Comparison of ENCODE assay signal across 8 mouse cellular contexts in the genomic region with DNA sequence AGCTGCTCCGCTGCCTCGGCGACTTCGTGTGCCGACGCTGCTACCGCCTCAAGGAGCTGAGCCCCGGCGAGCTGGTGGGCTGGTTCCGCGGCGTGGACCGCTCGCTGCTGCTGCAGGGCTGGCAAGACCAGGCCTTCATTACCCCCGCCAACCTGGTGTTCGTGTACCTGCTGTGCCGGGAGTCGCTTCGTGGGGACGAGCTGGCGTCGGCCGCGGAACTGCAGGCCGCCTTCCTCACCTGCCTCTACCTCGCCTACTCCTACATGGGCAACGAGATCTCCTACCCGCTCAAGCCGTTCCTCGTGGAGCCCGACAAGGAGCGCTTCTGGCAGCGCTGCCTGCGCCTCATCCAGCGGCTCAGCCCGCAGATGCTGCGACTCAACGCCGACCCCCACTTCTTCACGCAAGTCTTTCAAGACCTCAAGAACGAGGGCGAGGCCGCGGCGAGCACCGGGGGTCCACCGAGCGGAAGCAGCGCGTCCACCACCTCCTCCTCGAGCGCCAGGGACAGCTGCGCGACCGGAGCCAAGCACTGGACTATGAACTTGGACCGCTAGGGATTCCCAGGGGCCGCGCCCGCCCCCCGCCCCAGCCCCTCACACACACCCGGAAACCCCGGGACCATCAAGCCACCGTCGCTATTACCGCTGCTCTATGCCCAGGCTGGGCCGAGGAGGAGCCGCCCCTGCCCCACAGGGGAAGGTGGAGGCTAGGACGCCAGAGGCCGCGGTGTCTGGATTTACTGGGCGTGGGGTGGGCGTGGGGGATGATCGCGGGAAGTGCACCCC. TPM values are rescaled to one million over a fixed set of nuclear protein-coding genes. Genes with fewer than 3 reads are reported as not detected.
DNase-seq lines count a peak whose midpoint lies in the region; ATAC-seq and TF ChIP-seq lines count a peak whose summit lies in the region.

No protein-coding gene starts in this region.

- H3K4me1 ChIP-seq in heart, embryonic 12.5 days (replicated peaks), result peaks cover 28% of the 10 kb centered on the region
- peaks cover 13% of the 10 kb centered on the region; the same call in 1 of the 2 replicates for H3K4me1 ChIP-seq in thymus, adult 2 months (replicated peaks; ENCODE audit: control insufficient read depth, insufficient read depth, low read length)
- peaks cover 68% of the 10 kb centered on the region for H3K4me1 ChIP-seq in forebrain, embryonic 12.5 days
- peaks cover 30% of the 10 kb centered on the region for H3K4me1 ChIP-seq in limb, embryonic 13.5 days

- H3K36me3 ChIP-seq in heart, embryonic 12.5 days, result no peaks in the 10 kb centered on the region
- H3K36me3 ChIP-seq in thymus, adult 2 months (ENCODE audit: control insufficient read depth, insufficient read depth, low read length), result no peaks in the 10 kb centered on the region
- H3K36me3 ChIP-seq in forebrain, embryonic 12.5 days (replicated peaks), result no peaks in the 10 kb centered on the region
- no peaks in the 10 kb centered on the region for H3K36me3 ChIP-seq in limb, embryonic 13.5 days

- peak overlapping the region; percentile 68 for H3K4me3 ChIP-seq in heart, embryonic 12.5 days
- H3K4me3 ChIP-seq in thymus, adult 2 months (ENCODE audit: control insufficient read depth, insufficient read depth, low read length), result 0 out of 2 replicates have a peak overlapping the region, but pooled peaks have one; percentile 1
- peak overlapping the region; percentile 65 for H3K4me3 ChIP-seq in forebrain, embryonic 12.5 days (replicated peaks)
- peak overlapping the region; percentile 72 for H3K4me3 ChIP-seq in limb, embryonic 13.5 days

- TF ChIP-seq CTCF in thymus, adult 2 months (IDR thresholded peaks at IDR 0.05; ENCODE audit: borderline replicate concordance, control insufficient read depth, extremely low read depth, insufficient read depth, low read length, poor library complexity), result no peak

- under 1% methylated on average over 74 of the region's 74 CpGs for WGBS in heart, embryonic 12.5 days
- 4% methylated on average over 73 of the region's 74 CpGs for WGBS in thymus, adult 2 months
- WGBS in forebrain, embryonic 12.5 days, result 1% methylated on average over 70 of the region's 74 CpGs
- under 1% methylated on average over 72 of the region's 74 CpGs for WGBS in limb, embryonic 13.5 days

- peak overlapping the region; percentile 98 for H3K4me2 ChIP-seq in heart, embryonic 12.5 days
- peak overlapping the region; percentile 94 for H3K4me2 ChIP-seq in forebrain, embryonic 12.5 days
- peak overlapping the region; percentile 97 for H3K4me2 ChIP-seq in limb, embryonic 13.5 days (replicated peaks)

- intact Hi-C loops in heart, postnatal 36 days (cut with DNase I), result no loop called here

- no peak for TF ChIP-seq POLR2A in thymus, adult 2 months (IDR thresholded peaks at IDR 0.05; ENCODE audit: control insufficient read depth, extremely low read depth, insufficient read depth, low read length, poor library complexity)

- H3K9ac ChIP-seq in heart, embryonic 12.5 days, result 0 out of 2 replicates have a peak overlapping the region, but pooled peaks have one; percentile 67
- peak overlapping the region; percentile 84 for H3K9ac ChIP-seq in forebrain, embryonic 12.5 days
- H3K9ac ChIP-seq in limb, embryonic 13.5 days, result no peak overlapping the region

- no peak for DNase-seq in heart, postnatal 36 days
- DNase-seq in thymus, adult 2 months, result peak; percentile 6
- DNase-seq in thymus, adult 18-20 months, result no peak
- DNase-seq in right cerebral cortex, postnatal 25 days, result peak; percentile 44
- DNase-seq in testis, postnatal 14 days (ENCODE audit: low spot score), result no peak

- ATAC-seq in heart, embryonic 12.5 days (ENCODE audit: insufficient number of reproducible peaks, low FRiP score), result no peak
- no peak for ATAC-seq in forebrain, embryonic 12.5 days (ENCODE audit: low FRiP score)
- ATAC-seq in limb, embryonic 13.5 days (ENCODE audit: low FRiP score, low read depth), result no peak

- H3K9me3 ChIP-seq in heart, embryonic 12.5 days (replicated peaks), result no peaks in the 10 kb centered on the region
- H3K9me3 ChIP-seq in forebrain, embryonic 12.5 days, result no peaks in the 10 kb centered on the region
- H3K9me3 ChIP-seq in limb, embryonic 13.5 days, result no peaks in the 10 kb centered on the region

- peaks cover 99% of the 10 kb centered on the region for H3K27me3 ChIP-seq in heart, embryonic 12.5 days (replicated peaks)
- peaks cover 26% of the 10 kb centered on the region for H3K27me3 ChIP-seq in thymus, adult 2 months (ENCODE audit: control insufficient read depth, insufficient read depth, low read length)
- H3K27me3 ChIP-seq in forebrain, embryonic 12.5 days, result peaks cover 86% of the 10 kb centered on the region
- H3K27me3 ChIP-seq in limb, embryonic 13.5 days, result peaks cover 99% of the 10 kb centered on the region

- H3K27ac ChIP-seq in heart, embryonic 12.5 days (ENCODE audit: poor library complexity, severe bottlenecking), result no peak overlapping the region
- no peak overlapping the region for H3K27ac ChIP-seq in thymus, adult 2 months (ENCODE audit: control insufficient read depth, insufficient read depth, low read length)
- H3K27ac ChIP-seq in forebrain, embryonic 12.5 days, result no peak overlapping the region
- no peak overlapping the region for H3K27ac ChIP-seq in limb, embryonic 13.5 days

RNA-seq across cellular contexts. Expression of gene Cdk5r2, which starts 1.1 kb away (rescaled TPM):
- not detected in 2 replicates for polyA plus RNA-seq in heart, embryonic 12.5 days (2016; fragmentation: Nextera tagmentation; extraction: Ambion mirVana)
- total RNA-seq in heart, postnatal 36 days (2021), result not detected
- polyA plus RNA-seq in thymus, adult 2 months (2012; rRNA removed), result 0.31 and 0.34 TPM in 2 replicates
- 2.0 TPM in 2 replicates for polyA plus RNA-seq in forebrain, embryonic 12.5 days (2016; fragmentation: Nextera tagmentation; extraction: Ambion mirVana)
- 0.11 TPM in 1 of 2 replicates, not detected in the other for polyA plus RNA-seq in limb, embryonic 13.5 days (2015; fragmentation: Nextera tagmentation; extraction: Ambion mirVana)

RNA-seq across cellular contexts. Expression of gene Fev, which starts 29.4 kb away (rescaled TPM):
- polyA plus RNA-seq in heart, embryonic 12.5 days (2016; fragmentation: Nextera tagmentation; extraction: Ambion mirVana), result 3.9 and 4.0 TPM in 2 replicates
- total RNA-seq in heart, postnatal 36 days (2021), result not detected
- polyA plus RNA-seq in thymus, adult 2 months (2012; rRNA removed), result 0.24 and 0.26 TPM in 2 replicates
- not detected in 2 replicates for polyA plus RNA-seq in forebrain, embryonic 12.5 days (2016; fragmentation: Nextera tagmentation; extraction: Ambion mirVana)
- 0.11 TPM in 1 of 2 replicates, not detected in the other for polyA plus RNA-seq in limb, embryonic 13.5 days (2015; fragmentation: Nextera tagmentation; extraction: Ambion mirVana)

RNA-seq across cellular contexts. Expression of gene Cryba2, which starts 37.1 kb away (rescaled TPM):
- not detected in 2 replicates for polyA plus RNA-seq in heart, embryonic 12.5 days (2016; fragmentation: Nextera tagmentation; extraction: Ambion mirVana)
- total RNA-seq in heart, postnatal 36 days (2021), result not detected
- 1.0 and 1.5 TPM in 2 replicates for polyA plus RNA-seq in thymus, adult 2 months (2012; rRNA removed)
- polyA plus RNA-seq in forebrain, embryonic 12.5 days (2016; fragmentation: Nextera tagmentation; extraction: Ambion mirVana), result not detected in 2 replicates
- not detected in 2 replicates for polyA plus RNA-seq in limb, embryonic 13.5 days (2015; fragmentation: Nextera tagmentation; extraction: Ambion mirVana)

Comparison
In these comparisons a context has a peak if more than half of its experiments do, and no peak if none do; other contexts are left out.
1. DNase-seq: peak in thymus, adult 2 months (single experiment) and right cerebral cortex, postnatal 25 days (single experiment); none in heart, postnatal 36 days (0 of 2), thymus, adult 18-20 months (0 of 2) and testis, postnatal 14 days (single experiment).
2. H3K4me3 ChIP-seq: peak in every context shown above with its lines; median percentile 72 in limb, embryonic 13.5 days; 68 in heart, embryonic 12.5 days; 65 in forebrain, embryonic 12.5 days; 1 in thymus, adult 2 months.
3. Peak in every context shown above with its lines, with median percentiles within 50 percentile points of each other: H3K4me2 ChIP-seq.